Mouse (Mus musculus) heart, postnatal 36 days (tissue): ENCODE data around the gene Fbxw17. TPM values are rescaled to one million over a fixed set of nuclear protein-coding genes. Genes with fewer than 3 reads are reported as not detected.
"Not testable (repeated sequence)": the region's sequence is repeated elsewhere in the genome, so short reads cannot be mapped to it uniquely, and the experiment has no call there.

Experiments used
- DNase-seq, 2 experiments: peaks; one replicate each; pipeline ENCODE4 v3.0.0; 2021 to 2022
- intact Hi-C: fragments of 180-260 bp; cut with DNase I; formaldehyde crosslinking; loops from one replicate; pipeline ENCODE4 v1.15.1; 2025
- total RNA-seq, 2 experiments: library from RNA; stranded (reverse); gene quantifications; 2 replicates each; pipeline ENCODE4 v1.2.3; 2021

The Fbxw17 gene
- 1 to 10 TPM; 5.3 to 6.2 TPM for total RNA-seq

GRCm38 (mm10) chr13:50417389-50418183 is at the start of gene Fbxw17:
Gene Fbxw17 (plus strand): TSS chr13:50417864.
- intact Hi-C loops, result no loop called here

GRCm38 (mm10) chr13:50372934-50373705 is 44.5 kb upstream of the Fbxw17 start:
- not testable (repeated sequence) for DNase-seq
- intact Hi-C loops, result loop anchor here (1.0 kb wide), 1 partner anchor 135 kb away; no protein-coding TSS in a partner anchor

More at GRCm38 (mm10) chr13:50417389-50418183, at the start of gene Fbxw17:
- DNase-seq, result peak; percentile 68 to 70

DNA sequence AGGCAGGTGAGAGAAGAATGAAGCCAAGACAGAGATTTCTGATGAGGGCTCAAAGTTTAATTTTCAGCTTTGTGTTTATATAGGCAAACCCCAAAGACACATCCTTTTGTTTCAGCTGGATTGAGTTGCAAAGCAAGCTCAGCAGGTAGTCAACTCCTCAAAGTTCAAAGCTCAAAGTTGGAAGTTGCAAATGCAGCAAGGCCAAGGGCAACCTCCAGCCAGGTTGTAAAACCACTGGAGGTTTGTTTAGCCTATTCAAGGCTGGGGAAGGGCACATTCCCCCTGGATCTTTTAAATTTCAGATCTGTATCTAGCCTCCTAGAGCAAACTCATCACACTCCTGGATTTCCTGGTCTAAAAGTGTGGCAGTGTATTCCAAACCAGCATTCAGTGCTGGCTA is 28.5 kb upstream of the Fbxw17 start:
- intact Hi-C loops, DNase-seq: not testable (repeated sequence)

GRCm38 (mm10) chr13:50418421-50418820 is 757 bp downstream of the Fbxw17 start:
- no peak for DNase-seq
- intact Hi-C loops, result no loop called here

DNA sequence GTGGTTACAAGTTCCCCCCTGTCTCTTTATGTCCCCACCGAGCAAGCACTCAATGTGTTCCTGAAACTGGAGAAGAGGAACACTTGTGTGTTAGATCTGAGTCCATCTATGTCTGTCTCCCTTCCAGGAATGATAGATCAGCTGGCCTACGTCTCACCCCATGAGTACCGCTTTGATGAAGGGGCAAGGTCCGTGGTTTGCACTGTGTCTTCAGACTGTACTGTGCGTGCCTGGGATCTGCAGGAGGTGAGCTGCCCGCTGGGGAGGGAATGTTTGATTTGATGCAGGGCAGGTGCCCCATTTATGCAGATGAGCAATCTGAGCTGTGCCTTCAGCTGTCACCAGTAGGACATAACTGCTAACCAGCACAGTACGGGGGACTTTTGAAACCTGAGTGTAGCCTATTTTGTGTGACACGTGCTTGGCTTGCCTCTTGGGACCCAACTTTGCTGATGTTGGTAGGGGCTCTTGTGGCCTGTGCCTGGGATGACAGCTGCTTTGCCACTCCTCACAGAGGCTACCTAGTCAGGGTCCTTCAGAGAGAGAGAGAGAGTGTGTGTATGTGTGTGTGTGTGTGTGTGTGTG is 6.1 kb downstream of the Fbxw17 start:
- intact Hi-C loops, result no loop called here
- DNase-seq, result no peak

DNA sequence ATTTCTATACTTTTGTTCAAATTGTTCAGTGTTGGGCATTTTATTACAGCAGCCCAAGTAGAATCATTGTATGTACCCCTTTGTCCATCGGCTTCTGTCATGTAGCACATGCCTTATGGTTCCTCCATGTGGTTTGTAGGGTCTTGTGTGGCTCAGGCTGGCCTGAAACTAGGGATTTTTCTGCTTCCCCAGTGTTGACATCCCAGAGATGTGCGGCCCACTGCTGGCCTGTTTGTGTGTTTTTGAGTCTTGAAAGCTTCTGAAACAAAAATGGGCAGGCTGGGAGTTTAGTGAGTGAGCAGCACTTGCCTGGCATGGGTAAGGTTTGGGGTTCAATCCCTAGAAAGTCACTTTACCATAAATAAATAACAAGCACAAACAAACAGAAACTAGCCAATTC is 6.9 kb downstream of the Fbxw17 start:
- no peak for DNase-seq
- intact Hi-C loops, result no loop called here

- intact Hi-C loops, result no loop called here
- DNase-seq, result no peak
These were observed 9.0 kb downstream of the Fbxw17 start for GRCm38 (mm10) chr13:50426686-50427085.

DNA sequence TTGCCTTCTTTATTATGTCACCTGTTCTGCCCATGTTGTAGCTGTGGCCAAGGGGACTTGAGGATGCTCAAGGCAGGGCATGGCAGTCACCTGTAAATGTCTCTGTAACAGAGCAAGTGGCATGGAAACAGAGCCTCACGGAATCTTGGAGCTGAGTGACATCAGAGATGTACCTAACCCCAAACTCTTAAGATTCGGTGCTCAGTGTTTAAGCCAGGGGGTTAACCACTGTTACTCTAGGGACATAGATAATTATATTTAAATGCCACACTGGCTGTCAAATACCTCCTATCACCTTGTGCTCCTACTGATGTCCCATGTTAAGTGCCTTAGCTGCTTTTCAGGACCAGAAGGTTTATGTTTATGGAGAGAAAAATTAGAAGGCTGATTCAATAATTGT is 26.1 kb downstream of the Fbxw17 start, which contains the start of gene Gm47429:
Gm47429 (minus strand) TSS at position 101 of the 400 bp plus-strand sequence.
- DNase-seq, result no peak
- intact Hi-C loops, result no loop called here

DNA sequence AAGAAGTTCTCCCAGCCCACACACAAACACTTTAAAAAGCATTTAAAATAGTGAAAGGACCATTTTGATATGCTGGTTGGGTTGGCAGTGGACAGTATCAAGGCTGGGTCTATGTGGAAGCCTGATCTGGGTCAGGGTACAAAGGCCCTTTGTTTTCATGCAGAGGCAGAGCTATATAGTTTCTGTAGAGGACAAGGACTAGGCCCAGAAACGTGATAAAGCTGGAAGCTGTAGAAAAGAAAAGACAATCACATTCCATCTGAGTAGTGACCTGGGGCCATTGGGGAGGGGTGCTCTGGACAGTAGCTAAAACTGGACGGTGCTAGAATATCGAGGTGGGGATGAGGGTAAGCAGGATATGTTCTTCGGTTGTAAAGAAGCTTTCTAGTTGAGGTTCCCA is 27.6 kb downstream of the Fbxw17 start:
- DNase-seq, result no peak
- intact Hi-C loops, result no loop called here

DNA sequence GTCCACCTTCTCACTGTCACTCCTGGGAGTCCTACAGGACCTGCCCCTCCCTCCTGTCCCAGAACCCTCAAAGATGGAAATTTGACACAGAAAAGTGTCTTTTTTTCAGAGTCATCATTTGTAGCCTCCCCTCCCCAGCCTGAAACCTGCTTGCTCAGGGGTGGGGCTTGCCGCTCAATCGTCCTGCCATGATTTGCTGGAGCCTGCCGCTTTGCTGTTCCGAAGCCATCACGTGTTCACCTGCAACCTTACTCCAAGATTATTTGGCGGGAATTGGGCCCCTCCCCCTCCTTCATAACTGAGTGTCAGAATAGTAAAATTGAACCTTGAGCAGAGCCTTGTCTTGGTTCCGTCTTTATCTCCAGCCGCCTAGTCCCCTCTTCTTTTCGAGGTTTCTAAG is 34.6 kb downstream of the Fbxw17 start:
- intact Hi-C loops, DNase-seq: not testable (repeated sequence)

DNA sequence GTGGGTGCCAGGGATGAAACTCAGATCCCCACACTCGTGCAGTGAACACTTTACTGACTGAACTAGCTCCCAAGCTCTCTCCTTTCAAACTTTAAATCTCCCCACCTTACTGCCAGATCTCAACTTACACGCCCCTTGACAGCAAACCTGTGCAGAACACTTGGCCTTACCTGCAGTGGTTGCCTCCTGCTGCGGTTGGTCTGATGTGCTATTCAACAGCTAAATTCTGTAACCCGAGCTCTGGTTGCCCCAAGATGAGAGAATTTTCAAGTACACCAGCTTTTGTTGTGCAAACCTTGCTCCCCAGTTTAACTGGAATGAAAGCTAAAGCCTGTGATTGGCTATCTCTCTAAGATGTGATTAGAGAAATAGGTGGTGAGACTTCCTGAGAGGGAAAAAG is 35.8 kb downstream of the Fbxw17 start:
- intact Hi-C loops, result no loop called here
- DNase-seq, result no peak

DNA sequence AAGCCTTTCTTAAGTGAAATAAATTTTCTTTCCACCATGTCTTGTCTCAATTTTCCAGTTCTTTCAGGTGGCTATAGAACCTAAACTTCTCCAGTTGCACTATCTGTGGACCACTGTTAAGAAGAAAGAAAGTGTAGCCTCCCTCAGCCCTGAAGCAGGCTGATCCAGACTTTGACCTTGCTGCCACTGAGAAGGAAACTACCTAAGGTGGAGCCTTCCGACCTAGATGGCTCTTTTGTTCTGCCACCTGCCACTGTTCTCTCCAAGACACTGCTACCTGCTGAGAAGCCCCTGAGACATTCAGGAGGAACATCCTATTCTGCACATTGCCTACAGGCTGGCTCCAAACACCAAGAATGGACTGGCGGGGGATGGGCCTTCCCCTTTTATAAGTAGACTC is 42.8 kb downstream of the Fbxw17 start:
- intact Hi-C loops, DNase-seq: not testable (repeated sequence)

GRCm38 (mm10) chr13:50464621-50465562 is 47.2 kb downstream of the Fbxw17 start:
- DNase-seq, result no peak
- intact Hi-C loops, result no loop called here

GRCm38 (mm10) chr13:50467007-50467406 is 49.3 kb downstream of the Fbxw17 start, which contains the start of gene Nutm2:
Gene Nutm2 (plus strand): TSS chr13:50467307.
- intact Hi-C loops, result no loop called here

More at GRCm38 (mm10) chr13:50467007-50467406, 49.3 kb downstream of the Fbxw17 start, which contains the start of gene Nutm2:
- no peak for DNase-seq

Other genes starting within 250 kb of the Fbxw17 start
- not detected for gene Gm906, start 167.6 kb upstream of the Fbxw17 start, total RNA-seq
- gene Gm47429, start 26.0 kb downstream of the Fbxw17 start, total RNA-seq, result not detected
- gene Nutm2, start 49.4 kb downstream of the Fbxw17 start, total RNA-seq, result not detected
- not detected for gene Gm904, start 225.4 kb downstream of the Fbxw17 start, total RNA-seq